Mouse (Mus musculus) mature B cell (primary cell): ENCODE measurements around the gene Gm20509.
"Not testable (repeated sequence)": the region's sequence is repeated elsewhere in the genome, so short reads cannot be mapped to it uniquely, and the experiment has no call there.

Experiments used
- in situ Hi-C: fragments of 300-500 bp; cut with MboI; formaldehyde crosslinking; loops from 2 replicates; pipeline ENCODE4 v1.14.3; 2019

Gene Gm20509

DNA sequence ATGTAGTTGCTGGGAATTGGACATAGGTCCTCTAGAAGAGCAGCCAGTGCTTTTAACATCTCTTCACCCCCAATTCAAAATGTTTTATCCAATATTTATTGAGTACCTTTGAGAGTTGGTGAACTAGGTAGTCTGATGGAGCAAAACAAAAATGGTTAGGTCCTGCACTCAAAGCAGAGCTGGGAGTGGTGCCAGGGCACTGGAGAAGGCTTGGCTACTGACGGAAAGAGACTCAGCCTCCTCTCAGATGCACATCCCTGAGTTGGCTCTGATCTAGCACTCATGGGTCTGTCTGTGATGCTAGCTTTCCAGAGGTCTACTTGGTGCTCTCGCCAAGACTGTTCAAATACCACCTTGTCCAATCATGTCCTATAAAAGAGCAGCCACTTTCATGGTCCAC lies 4.4 kb upstream of the Gm20509 start:
- in situ Hi-C loops: loop anchor here (10.0 to 25.0 kb wide), 2 partner anchors 133 to 336 kb away; no protein-coding TSS in a partner anchor

DNA sequence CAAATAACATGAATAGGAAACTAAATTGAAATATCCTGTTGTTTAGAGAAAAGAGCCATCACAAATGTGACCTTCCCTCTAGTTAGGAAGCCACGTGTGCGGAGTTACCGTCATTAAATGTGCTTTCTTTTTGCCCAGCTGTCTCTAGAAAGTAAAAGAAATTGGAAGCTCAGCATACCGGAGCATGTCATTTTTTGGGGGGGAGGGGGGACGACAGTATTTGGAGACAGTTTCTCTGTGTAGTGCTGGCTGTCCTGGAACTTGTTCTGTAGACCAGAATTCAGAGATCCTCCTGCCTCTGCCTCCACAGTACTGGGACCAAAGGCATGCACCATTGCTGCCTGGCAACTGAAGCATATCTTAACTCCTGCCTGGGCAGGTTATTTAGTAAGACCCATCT lies 734 bp upstream of the Gm20509 start, which contains the start of gene Khdc3:
TSS of gene Khdc3 (plus strand) at position 301 of the 400 bp plus-strand sequence.
- in situ Hi-C loops: no loop called here

DNA sequence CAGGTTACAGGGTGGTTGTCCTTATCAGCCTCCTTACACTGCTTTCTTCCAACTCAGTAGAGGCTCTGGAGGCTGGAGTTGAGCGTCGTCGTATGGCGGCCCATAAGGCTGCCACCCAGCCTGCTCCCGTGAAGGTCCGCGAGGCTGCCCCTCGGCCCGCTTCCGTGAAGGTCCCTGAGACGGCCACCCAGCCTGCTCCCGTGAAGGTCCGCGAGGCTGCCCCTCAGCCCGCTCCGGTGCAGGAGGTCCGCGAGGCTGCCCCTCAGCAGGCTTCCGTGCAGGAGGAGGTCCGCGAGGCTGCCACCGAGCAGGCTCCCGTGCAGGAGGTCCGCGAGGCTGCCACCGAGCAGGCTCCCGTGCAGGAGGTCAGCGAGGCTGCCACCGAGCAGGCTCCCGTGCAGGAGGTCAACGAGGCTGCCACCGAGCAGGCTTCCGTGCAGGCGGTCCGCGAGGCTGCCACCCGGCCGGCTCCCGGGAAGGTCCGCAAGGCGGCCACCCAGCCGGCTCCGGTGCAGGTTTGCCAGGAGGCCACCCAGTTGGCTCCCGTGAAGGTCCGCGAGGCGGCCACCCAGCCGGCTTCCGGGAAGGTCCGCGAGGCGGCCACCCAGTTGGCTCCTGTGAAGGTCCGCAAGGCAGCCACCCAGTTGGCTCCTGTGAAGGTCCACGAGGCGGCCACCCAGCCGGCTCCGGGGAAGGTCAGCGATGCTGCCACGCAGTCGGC lies 1.0 kb downstream of the Gm20509 start:
- in situ Hi-C loops: no loop called here

DNA sequence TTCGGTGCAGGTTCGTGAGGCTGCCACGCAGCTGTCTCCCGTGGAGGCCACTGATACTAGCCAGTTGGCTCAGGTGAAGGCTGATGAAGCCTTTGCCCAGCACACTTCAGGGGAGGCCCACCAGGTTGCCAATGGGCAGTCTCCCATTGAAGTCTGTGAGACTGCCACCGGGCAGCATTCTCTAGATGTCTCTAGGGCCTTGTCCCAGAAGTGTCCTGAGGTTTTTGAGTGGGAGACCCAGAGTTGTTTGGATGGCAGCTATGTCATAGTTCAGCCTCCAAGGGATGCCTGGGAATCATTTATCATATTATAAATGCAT lies 1.6 kb downstream of the Gm20509 start:
- in situ Hi-C loops: no loop called here

DNA sequence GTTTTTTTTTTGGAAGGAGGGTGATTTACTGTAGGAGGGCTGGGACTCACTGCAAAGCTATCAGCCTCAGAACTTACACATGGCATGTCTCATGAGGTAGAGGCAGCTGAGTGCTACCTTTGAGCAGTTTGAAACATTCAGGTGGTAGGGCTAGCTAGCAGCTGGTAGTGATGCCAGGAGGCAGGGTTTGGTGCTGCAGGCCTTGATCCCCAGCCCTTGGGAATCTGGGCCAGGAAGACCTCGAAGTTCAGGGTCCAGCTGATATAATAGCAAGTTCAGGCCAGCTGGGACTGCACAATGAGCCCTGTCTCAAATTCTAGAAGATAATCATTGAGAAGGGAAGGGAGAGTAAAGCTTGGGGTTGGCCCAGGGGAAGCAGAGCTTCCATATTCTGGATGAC lies 2.9 kb downstream of the Gm20509 start:
- in situ Hi-C loops: no loop called here

DNA sequence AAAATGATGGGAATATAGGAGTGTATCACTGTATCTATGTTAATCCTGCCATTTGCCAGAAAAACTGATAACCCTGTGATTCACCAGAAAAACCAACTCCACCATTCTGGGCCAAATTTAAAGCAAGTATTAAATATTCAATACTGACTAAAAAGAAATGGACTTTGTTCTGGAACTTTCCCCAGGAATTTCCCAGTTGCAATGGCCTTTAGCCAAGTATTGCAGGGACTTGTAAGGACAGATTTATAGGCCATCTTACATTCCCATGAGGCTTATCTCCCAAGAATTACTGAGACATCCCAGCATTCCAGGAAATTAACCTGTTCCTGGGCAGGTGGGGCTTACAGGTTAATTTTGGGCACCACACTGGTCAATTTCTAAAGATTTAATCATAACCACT lies 3.5 kb downstream of the Gm20509 start:
- in situ Hi-C loops: no loop called here

DNA sequence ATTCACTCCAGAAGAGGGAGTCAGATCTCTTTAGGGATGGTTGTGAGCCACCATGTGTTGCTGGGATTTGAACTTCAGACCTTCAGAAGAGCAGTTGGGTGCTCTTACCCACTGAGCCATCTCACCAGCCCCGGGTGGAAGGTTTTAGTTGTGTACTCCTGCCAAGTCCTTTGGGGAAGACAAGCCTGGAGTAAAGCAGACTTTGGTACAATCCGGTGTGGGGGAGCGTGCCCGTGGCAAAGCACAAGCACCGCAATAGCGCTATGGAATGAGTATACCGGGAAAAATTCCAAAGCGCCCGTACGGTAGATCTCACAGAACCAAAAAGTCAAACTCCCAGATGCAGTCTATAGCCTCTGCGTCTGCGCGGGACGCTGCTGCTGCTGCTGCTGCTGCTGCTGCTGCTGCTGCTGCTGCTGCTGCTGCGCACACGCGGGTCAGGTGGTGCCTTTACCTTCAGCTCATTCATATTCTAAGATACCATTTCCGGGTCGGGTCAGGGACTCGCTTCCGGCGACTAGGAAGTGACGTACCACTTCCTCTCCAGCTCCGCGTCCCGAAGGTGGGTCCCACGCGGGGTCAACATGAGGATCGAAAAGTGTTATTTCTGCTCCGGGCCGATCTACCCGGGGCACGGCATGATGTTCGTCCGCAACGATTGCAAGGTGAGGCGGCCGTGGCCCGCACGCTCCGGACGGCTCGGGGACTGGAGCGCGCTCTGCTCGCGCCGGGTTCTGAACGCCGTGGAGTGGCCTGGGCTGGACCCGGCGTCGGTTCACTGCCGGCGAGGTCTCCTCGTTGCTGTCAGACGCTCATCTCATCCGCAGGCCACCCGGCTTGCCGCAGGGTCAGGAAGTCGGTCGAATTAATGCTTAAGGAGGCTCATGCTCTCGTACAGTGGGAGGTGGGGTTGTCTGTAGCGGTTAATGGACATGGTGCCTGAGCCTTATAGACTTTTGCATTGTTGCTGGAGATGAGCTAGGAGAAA lies 10.9 kb downstream of the Gm20509 start, which contains the start of gene Rsl24d1:
TSS of gene Rsl24d1 (plus strand) at position 508 of the 988 bp plus-strand sequence.
- in situ Hi-C loops: no loop called here

DNA sequence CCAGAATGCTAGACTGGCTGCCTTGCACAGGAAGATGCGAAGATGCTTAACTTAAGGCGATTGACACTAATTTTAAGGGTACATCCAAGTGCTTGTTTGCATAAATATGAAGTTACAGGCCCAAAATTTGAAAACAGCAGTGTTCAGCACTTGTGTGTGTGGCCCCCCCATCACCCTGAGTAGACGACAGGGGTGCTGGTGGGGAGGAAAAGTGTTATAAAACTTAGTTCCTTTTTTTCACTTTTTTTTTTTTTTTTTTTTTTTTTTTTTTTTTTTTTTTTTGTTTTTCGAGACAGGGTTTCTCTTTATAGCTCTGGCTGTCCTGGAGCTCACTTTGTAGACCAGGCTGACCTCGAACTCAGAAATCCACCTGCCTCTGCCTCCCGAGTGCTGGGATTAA lies 14.4 kb downstream of the Gm20509 start:
- in situ Hi-C loops: not testable (repeated sequence)

DNA sequence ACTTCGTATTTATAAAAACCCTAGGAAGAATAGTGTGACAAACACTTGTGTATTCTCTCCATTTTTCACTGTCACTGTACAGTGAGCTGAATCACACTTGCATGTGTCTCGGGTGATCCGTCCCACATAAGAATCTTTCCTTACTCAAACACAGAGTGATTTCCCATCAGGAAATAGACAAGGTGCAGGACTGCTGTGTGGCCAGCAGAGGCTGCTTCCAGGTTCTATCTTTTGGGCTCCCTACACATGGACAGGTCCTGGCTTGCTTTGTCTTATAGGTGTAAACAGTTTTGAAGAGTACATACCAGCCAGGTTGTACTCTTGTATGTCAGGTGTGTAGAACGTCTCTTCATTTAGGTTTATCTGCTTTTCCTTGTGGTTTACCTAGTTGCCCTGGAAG lies 15.7 kb downstream of the Gm20509 start:
- in situ Hi-C loops: no loop called here

DNA sequence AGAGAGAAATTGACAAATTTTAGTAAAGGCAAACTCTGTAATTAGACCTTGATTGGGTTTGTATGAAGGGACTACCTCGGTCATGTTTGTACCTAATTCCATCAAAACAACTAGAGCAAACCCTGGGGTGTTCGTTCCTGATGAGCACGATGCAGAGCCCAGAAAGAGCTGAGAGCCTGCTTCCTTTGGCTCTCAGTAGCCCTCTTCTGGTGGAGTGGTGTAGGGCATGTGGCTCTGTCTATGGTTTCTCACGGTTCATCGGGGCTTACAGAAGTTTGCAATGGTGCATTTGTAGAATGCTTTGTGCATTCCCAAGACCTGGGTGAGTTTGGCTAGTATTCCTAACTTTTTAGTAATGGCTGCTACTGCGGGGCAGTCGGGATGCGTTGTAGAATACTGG lies 19.5 kb downstream of the Gm20509 start:
- in situ Hi-C loops: no loop called here

DNA sequence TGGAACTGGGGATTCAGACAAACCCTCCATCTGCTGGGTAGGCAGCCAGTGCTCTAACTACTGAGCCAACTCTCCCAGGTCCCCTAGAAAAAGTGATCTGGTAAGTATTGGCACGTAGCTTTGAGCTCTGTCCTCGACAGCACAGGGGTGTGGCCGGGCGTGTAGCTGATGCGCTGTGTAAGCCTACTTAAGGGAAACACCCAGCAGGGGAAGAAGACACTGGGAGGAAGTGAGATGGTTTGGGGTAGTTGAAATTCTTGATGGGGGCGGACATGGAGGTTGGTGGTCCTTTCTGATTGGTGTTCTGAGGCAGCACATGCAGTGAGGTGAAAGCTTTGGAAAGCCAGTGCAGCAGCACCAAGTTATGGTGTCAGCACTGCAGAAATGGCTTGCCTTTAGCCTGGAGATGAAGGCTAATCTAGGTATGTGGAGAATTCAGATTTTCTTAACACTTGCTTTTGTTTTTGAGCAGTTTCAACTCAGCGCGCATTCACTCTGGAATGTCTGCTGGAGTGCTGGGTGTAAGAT lies 22.8 kb downstream of the Gm20509 start:
- in situ Hi-C loops: no loop called here

DNA sequence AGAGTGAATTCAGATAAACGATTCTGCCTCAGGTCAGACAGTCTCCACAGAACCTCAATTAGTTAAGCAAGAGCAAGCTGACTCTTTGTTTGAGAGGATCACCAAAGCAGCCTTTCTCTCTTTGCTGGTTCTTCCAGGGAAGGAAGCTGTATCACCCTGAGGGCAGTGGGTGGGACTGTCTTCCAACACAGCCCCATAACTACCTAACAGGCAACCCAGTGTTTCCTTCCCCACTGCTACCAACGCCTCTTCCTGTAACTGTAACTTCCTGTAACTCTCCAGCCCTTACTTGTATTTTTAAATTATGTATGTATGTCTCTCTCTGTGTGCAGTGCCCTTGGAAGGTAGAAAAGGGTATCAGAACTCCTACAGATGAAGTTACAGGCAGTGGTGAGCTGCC lies 25.2 kb downstream of the Gm20509 start:
- in situ Hi-C loops: no loop called here

DNA sequence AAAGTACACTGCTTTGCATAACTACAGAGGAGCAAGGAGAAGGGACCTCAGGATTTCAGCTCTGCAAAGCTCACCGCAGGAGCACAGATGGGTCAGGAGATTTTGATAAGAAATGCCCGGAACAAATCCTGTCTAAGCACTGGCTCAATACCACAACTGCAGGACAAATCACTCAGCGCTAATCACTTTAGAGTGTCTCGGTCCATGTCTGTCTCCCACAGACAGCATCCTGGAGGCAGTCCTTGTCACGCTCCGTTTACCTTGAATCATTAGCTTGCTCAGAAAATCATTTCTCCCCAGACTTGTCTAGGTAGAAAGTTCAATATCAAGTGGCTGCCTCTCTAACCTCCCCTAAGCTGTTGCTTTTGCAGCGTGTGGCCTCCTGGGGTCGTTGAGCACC lies 27.6 kb downstream of the Gm20509 start:
- in situ Hi-C loops: no loop called here

DNA sequence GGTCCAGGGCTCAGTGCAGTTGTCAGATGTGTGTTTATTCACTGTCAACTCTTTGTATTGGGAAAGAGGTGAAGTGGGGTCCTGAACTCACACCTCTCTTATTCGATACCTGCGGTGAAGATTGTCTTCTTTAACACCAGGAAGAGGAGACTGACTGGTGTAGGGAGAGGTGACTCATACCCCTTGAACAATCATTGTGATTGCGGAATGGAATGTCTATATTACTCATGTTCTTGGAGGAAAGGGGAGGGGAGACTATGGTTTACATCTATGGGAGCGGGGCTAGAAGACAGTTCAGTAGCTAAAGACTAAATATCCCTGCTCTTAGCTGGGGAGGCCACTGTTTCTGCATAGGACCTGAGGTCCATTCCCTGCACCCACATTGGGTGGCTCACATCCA lies 28.3 kb downstream of the Gm20509 start:
- in situ Hi-C loops: no loop called here

DNA sequence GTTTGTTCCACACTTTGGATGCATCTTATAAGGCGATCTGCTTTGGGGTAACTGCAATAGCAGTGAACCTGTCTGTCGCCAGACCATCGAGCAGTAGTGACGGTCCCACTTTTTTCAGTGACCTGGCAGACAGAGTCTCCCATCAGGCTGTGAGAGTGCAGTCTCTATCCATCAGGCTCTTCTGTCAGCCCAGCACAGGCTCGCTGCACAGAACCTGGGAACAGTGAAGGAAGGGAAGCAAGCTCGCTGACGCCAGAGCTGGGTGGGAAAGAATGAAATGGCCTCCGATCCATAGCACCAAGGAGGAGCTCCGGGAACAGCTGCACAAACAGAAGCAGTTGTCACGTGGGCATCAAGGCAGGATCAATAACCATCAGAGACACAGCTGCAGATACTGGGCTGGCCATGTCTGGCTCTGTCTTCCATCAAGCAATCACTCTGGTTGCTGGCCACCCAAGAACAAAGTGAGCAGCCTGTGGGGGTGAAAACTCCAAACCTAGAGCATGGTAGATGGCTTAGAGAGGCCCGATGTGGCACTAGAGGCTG lies 35.1 kb downstream of the Gm20509 start:
- in situ Hi-C loops: no loop called here

DNA sequence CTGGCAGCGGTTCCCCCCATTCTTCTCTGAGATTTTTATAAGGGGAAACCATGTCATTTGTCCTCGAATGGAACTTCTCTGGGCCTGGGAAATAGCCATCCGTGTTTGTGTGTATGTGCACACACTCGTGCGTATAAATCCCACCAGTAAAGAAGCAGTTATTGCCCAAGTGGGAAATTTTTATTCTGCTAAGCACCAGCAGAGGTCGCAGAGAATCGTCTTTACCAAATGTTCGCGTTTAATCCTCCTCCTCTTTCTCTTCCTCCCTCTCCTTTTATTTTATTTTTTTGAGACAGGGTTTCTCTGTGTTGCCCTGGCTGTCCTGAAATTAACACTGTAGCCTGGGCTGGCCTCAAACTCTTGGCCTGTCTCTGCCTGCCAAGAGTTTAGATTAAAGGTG lies 52.1 kb downstream of the Gm20509 start:
- in situ Hi-C loops: no loop called here

DNA sequence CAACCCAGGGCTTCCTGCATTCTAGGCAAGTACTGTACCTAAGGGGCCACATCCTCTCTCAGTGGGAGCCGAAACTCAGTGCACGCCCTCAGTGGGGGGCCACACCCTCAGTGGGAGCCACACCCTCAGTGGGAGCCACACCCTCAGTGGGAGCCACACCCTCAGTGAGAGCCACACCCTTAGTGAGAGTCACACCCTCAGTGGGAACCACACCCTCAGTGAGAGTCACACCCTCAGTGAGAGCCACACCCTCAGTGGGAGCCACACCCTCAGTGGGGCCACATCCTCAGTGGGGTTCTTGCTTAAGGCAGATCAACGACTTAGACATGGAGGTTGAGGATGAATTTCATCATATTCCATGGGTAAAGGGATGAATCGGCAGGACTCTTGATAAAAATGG lies 55.7 kb downstream of the Gm20509 start:
- in situ Hi-C loops: no loop called here

DNA sequence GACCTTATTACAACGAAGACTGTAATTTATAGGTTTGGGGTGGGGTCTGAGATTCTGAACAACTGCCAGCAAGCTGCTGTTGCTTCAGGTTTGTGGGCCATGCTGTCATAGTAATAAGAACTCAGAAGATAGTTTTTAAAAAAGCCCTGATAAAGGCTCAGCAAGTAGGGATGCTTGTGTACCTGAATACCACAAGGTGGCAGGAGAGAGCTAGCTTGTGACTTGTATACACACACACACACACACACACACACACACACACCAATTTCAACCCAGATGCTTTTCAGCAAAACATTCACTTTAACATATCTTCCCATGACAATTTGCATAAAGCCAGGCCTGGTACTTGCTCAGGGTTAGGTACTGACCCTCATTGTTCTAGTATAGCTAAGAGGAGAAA lies 57.0 kb downstream of the Gm20509 start:
- in situ Hi-C loops: no loop called here

DNA sequence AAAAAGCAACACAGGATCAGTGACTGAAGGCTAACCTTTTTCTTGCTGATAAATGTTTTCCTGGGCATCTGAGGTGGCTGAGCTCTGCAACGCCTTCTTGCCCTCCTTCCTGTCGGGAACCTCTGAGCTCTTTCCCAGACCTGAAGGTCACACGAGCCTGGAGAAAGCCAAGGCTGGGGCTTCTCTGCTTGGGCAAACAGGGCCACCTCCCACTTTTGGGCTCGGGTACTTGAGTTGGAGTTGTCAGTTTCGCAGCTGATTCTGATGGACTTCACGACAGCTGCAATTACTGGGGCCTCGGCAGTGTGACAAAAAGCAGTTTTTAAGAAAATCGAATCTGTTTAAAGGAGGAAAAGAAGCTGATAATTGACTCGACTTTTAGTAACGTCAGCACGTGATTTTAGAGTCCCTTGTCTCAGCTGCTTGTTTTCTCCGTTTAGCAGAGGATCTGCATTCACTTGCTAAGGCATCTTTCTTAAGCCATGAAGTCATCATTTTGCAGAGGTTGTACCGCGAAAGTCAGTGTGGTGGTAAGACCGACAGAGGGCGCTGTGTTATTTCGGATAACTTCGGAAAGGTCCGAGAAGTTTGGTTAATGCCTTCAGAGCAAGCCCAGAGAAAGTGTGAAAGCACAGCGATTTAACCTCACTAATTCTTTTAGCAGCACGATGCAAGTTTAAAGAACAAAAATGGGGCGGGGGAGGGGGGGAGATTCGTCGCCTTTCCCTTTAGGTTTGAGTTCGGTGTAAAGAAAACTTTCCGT lies 60.5 kb downstream of the Gm20509 start:
- in situ Hi-C loops: no loop called here

DNA sequence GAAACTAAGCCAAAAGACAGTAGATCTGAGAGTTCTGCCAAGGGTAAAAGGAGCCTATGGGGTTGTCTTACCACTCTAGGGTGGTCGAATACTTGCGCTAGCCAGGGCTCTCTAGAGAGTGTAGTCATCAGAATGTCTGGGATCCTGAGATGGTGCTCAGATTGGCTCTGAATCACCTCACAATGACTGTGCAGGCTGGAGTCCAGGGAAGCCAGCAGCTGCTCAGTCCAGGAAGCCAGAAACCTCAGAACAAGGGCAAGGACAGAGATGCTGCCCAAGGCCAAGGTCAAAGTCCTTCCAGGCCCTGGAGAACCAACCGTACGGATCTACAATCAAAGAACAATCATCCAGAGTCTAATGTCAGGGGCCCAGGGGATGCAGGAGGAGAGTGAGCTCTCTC lies 63.4 kb downstream of the Gm20509 start:
- in situ Hi-C loops: no loop called here
